Mouse (Mus musculus) fat pad, adult 2 months (tissue): ENCODE results near the gene Kcnj1.

Source experiments
- DNase-seq: peaks from one replicate; pipeline ENCODE4 v3.0.0-alpha.2; 2011; ENCODE audit warnings: low read depth, low spot score; ENCODE audit errors: extremely low read depth

Kcnj1 gene

GRCm38 (mm10) chr9:32444453-32445201, 72.3 kb downstream of the Kcnj1 start:
- no peak for DNase-seq

- DNase-seq: no peak
Measured at GRCm38 (mm10) chr9:32445789-32446188, 73.5 kb downstream of the Kcnj1 start.

GRCm38 (mm10) chr9:32448766-32449165, 76.5 kb downstream of the Kcnj1 start:
- DNase-seq: no peak
